Mouse (Mus musculus): ENCODE measurements at regions not wholly inside any gene's neighbourhood (a gene's known extent, or its start where the extent isn't known, plus 50 kb on each side); places are given as distances from the start of the nearest gene placed in this dataset.

GRCm38 (mm10) chr6:106979755-106980154 lies 179.9 kb upstream of the Crbn start:
- no peak overlapping the region for H3K4me3 ChIP-seq
- H3K4me2 ChIP-seq (ENCODE audit: low read depth): no peak overlapping the region
- no peaks in the 10 kb centered on the region for H3K79me2 ChIP-seq (ENCODE audit: control insufficient read depth, insufficient read depth)
- TF ChIP-seq E2F4 (IDR thresholded peaks at IDR 0.05; ENCODE audit: insufficient read depth) (no peak), REST (IDR thresholded peaks at IDR 0.05; ENCODE audit: insufficient read depth, insufficient read length) (no peak), POLR2A (IDR thresholded peaks at IDR 0.05; ENCODE audit: insufficient read length, low read depth) (no peak), MAX (IDR thresholded peaks at IDR 0.05; ENCODE audit: low read depth) (no peak), SRF (IDR thresholded peaks at IDR 0.05; ENCODE audit: control insufficient read depth, insufficient read length, low read depth) (no peak), MYOG (IDR thresholded peaks at IDR 0.05; ENCODE audit: control insufficient read depth in 1 of 3, insufficient read depth in 1 of 3, insufficient read length in 2 of 3, low read depth in 2 of 3) (no peak), USF1 (IDR thresholded peaks at IDR 0.05; ENCODE audit: low read depth) (no peak), CEBPB (IDR thresholded peaks at IDR 0.05; ENCODE audit: insufficient read depth, poor library complexity, severe bottlenecking) (no peak), POLR2AphosphoS2 (IDR thresholded peaks at IDR 0.05; ENCODE audit: insufficient read length, low read depth) (no peak), TCF12 (IDR thresholded peaks at IDR 0.05; ENCODE audit: insufficient read depth, poor library complexity, severe bottlenecking) (no peak), TCF3 (IDR thresholded peaks at IDR 0.05; ENCODE audit: insufficient read length, low read depth) (no peak), MYOD1 (IDR thresholded peaks at IDR 0.05; ENCODE audit: control insufficient read depth in 1 of 3, insufficient read length in 2 of 3, low read depth in 2 of 3) (no peak)
- no peaks in the 10 kb centered on the region for H3K27me3 ChIP-seq (ENCODE audit: control insufficient read depth, insufficient read depth, insufficient read length)
- no peak overlapping the region for H3ac ChIP-seq (ENCODE audit: control insufficient read depth, insufficient read length)
- no peaks in the 10 kb centered on the region for H3K36me3 ChIP-seq (ENCODE audit: control insufficient read depth, insufficient read depth)

- H3ac ChIP-seq (ENCODE audit: control insufficient read depth, insufficient read length): no peak overlapping the region
- H3K79me2 ChIP-seq (ENCODE audit: control insufficient read depth, insufficient read depth): no peaks in the 10 kb centered on the region
- H3K4me2 ChIP-seq (ENCODE audit: low read depth): no peak overlapping the region
- no peak overlapping the region for H3K4me3 ChIP-seq
- TF ChIP-seq POLR2A (IDR thresholded peaks at IDR 0.05; ENCODE audit: insufficient read length, low read depth) (no peak), POLR2AphosphoS2 (IDR thresholded peaks at IDR 0.05; ENCODE audit: insufficient read length, low read depth) (no peak), CEBPB (IDR thresholded peaks at IDR 0.05; ENCODE audit: insufficient read depth, poor library complexity, severe bottlenecking) (no peak), TCF3 (IDR thresholded peaks at IDR 0.05; ENCODE audit: insufficient read length, low read depth) (no peak), MYOG (IDR thresholded peaks at IDR 0.05; ENCODE audit: control insufficient read depth in 1 of 3, insufficient read depth in 1 of 3, insufficient read length in 2 of 3, low read depth in 2 of 3) (no peak), TCF12 (IDR thresholded peaks at IDR 0.05; ENCODE audit: insufficient read depth, poor library complexity, severe bottlenecking) (no peak), E2F4 (IDR thresholded peaks at IDR 0.05; ENCODE audit: insufficient read depth) (no peak), USF1 (IDR thresholded peaks at IDR 0.05; ENCODE audit: low read depth) (no peak), MYOD1 (IDR thresholded peaks at IDR 0.05; ENCODE audit: control insufficient read depth in 1 of 3, insufficient read length in 2 of 3, low read depth in 2 of 3) (no peak), MAX (IDR thresholded peaks at IDR 0.05; ENCODE audit: low read depth) (no peak), SRF (IDR thresholded peaks at IDR 0.05; ENCODE audit: control insufficient read depth, insufficient read length, low read depth) (no peak), REST (IDR thresholded peaks at IDR 0.05; ENCODE audit: insufficient read depth, insufficient read length) (no peak)
- no peaks in the 10 kb centered on the region for H3K27me3 ChIP-seq (ENCODE audit: control insufficient read depth, insufficient read depth, insufficient read length)
- no peaks in the 10 kb centered on the region for H3K36me3 ChIP-seq (ENCODE audit: control insufficient read depth, insufficient read depth)
Measured at GRCm38 (mm10) chr6:106980188-106980587, 180.3 kb upstream of the Crbn start.

GRCm38 (mm10) chr6:106981232-106981631 lies 181.4 kb upstream of the Crbn start:
- no peaks in the 10 kb centered on the region for H3K79me2 ChIP-seq (ENCODE audit: control insufficient read depth, insufficient read depth)
- TF ChIP-seq CEBPB (IDR thresholded peaks at IDR 0.05; ENCODE audit: insufficient read depth, poor library complexity, severe bottlenecking): no peak
- no peak for TF ChIP-seq USF1 (IDR thresholded peaks at IDR 0.05; ENCODE audit: low read depth)
- no peak for TF ChIP-seq MAX (IDR thresholded peaks at IDR 0.05; ENCODE audit: low read depth)
- no peak for TF ChIP-seq MYOG (IDR thresholded peaks at IDR 0.05; ENCODE audit: control insufficient read depth in 1 of 3, insufficient read depth in 1 of 3, insufficient read length in 2 of 3, low read depth in 2 of 3)
- H3K36me3 ChIP-seq (ENCODE audit: control insufficient read depth, insufficient read depth): no peaks in the 10 kb centered on the region
- no peak overlapping the region for H3K4me3 ChIP-seq
- H3ac ChIP-seq (ENCODE audit: control insufficient read depth, insufficient read length): no peak overlapping the region
- no peaks in the 10 kb centered on the region for H3K27me3 ChIP-seq (ENCODE audit: control insufficient read depth, insufficient read depth, insufficient read length)
- H3K4me2 ChIP-seq (ENCODE audit: low read depth): no peak overlapping the region

- Histone ChIP-seq H3K79me2 (ENCODE audit: control insufficient read depth, insufficient read depth) (no peaks in the 10 kb centered on the region), H3K4me3 (no peak overlapping the region), H3K27me3 (ENCODE audit: control insufficient read depth, insufficient read depth, insufficient read length) (no peaks in the 10 kb centered on the region), H3K4me2 (ENCODE audit: low read depth) (no peak overlapping the region), H3ac (ENCODE audit: control insufficient read depth, insufficient read length) (no peak overlapping the region), H3K36me3 (ENCODE audit: control insufficient read depth, insufficient read depth) (no peaks in the 10 kb centered on the region)
- TF ChIP-seq TCF3 (IDR thresholded peaks at IDR 0.05; ENCODE audit: insufficient read length, low read depth) (no peak), MYOD1 (IDR thresholded peaks at IDR 0.05; ENCODE audit: control insufficient read depth in 1 of 3, insufficient read length in 2 of 3, low read depth in 2 of 3) (no peak), REST (IDR thresholded peaks at IDR 0.05; ENCODE audit: insufficient read depth, insufficient read length) (no peak), CEBPB (IDR thresholded peaks at IDR 0.05; ENCODE audit: insufficient read depth, poor library complexity, severe bottlenecking) (no peak), USF1 (IDR thresholded peaks at IDR 0.05; ENCODE audit: low read depth) (no peak), TCF12 (IDR thresholded peaks at IDR 0.05; ENCODE audit: insufficient read depth, poor library complexity, severe bottlenecking) (no peak), POLR2A (IDR thresholded peaks at IDR 0.05; ENCODE audit: insufficient read length, low read depth) (no peak), MYOG (IDR thresholded peaks at IDR 0.05; ENCODE audit: control insufficient read depth in 1 of 3, insufficient read depth in 1 of 3, insufficient read length in 2 of 3, low read depth in 2 of 3) (no peak), POLR2AphosphoS2 (IDR thresholded peaks at IDR 0.05; ENCODE audit: insufficient read length, low read depth) (no peak), MAX (IDR thresholded peaks at IDR 0.05; ENCODE audit: low read depth) (no peak), SRF (IDR thresholded peaks at IDR 0.05; ENCODE audit: control insufficient read depth, insufficient read length, low read depth) (no peak)
Measured at GRCm38 (mm10) chr6:106985132-106985801, 185.4 kb upstream of the Crbn start.

Measured in myocyte (in vitro differentiated cells).